Mouse (Mus musculus) urinary bladder, adult 2 months (tissue): ENCODE results near the gene Cdc42bpb. TPM values are rescaled to one million over a fixed set of nuclear protein-coding genes. Genes with fewer than 3 reads are reported as not detected.

ENCODE experiments used
- DNase-seq: peaks from one replicate; pipeline ENCODE4 v3.0.0; 2022; ENCODE audit warnings: low spot score
- polyA plus RNA-seq: library from polyadenylated mRNA; depleted of rRNA; stranded (reverse); fragments of >200 nt; gene quantifications from 2 replicates; pipeline ENCODE4 v1.2.3, GENCODE M21; 2012

Cdc42bpb gene
- polyA plus RNA-seq, 1 experiment: 148 TPM

DNA sequence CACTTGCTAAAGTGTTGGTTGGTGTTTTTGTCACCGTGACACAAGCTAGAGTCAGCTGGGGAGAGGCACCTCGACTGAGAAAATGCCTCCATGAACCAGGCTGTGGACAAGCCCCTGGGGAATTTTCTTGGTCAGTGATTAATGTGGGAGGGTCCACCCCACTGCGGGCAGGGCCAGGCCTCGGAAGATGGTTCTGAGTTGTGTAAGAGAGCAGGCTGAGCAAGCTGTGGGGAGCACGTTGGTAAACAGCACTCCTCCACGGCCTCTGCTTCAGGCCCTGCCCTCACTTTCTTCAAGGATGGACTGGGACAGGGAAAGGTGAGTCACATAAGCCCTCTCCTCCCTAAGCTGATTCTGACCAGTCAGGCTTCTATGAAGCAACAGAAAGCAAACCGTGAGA, 36.8 kb downstream of the Cdc42bpb start:
- no peak for DNase-seq

DNA sequence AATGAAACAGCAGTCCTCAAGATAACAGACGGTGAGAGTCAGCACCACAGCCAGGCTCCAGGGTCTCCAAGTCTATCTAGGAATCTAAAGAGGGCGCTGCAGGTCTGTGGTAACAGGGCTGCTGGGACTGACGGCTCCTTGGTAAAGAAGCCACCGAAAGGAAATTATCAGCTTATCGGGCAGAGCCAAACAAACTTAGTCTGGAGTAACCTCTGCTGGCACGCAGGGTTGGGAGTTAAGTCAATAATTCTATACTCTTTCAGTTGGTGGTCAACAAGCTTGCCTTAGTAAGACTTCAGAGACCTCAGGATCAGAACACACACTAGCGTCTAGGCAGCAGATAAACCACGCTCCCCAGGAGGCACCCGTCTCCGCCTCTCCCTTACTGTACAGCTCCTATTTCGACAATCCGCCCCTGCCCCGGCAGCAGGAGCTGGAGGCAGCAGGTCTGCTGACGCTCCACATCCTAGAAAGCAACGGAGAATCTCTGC, 39.6 kb downstream of the Cdc42bpb start:
- DNase-seq: no peak

DNA sequence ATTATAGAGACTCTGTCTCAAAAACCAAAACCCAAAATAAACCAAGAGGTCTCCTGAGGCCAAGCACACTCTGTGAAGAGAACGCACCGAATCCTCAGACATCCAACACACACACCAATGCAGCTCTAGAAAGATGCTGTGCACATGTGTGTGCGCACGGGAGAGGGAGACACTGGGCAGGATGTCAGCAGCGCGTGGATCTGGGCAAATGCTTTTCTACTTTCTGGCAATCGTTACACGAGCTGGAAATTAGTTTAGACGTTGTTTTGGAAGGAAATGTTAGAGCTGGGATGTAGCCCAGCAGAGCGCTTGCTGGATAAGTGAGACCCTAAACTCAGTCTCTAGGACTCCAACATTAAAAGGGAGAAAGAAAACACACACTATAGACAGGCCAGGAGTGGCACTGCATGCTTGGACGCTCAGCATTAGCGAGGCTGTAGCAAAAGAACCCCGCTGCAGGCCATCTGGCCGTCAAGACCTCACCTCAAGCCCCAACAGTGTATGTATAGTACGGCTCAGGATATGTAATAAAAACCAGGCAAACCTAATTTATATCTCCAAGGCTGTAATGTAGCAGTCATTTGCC, 44.4 kb downstream of the Cdc42bpb start:
- no peak for DNase-seq

DNA sequence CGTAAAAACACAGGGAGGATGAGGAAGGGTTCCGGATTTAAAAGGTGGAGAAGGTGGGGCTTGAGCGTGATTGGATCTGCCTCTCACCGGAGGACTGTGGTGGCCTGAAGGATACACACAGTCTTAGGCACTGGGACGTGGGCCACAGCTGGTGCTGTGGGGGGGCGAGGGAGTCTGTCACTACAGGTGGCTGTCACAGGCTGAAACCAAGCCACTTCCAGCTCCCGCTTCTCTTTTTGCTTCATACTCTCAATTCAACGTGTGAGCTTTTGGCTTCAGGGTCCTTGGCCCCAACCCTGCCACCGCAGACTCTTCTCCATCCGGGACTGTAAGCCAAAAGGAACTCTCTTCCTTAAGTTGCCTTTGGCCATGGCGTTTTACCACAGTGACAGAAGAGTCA, 45.1 kb downstream of the Cdc42bpb start:
- no peak for DNase-seq

DNA sequence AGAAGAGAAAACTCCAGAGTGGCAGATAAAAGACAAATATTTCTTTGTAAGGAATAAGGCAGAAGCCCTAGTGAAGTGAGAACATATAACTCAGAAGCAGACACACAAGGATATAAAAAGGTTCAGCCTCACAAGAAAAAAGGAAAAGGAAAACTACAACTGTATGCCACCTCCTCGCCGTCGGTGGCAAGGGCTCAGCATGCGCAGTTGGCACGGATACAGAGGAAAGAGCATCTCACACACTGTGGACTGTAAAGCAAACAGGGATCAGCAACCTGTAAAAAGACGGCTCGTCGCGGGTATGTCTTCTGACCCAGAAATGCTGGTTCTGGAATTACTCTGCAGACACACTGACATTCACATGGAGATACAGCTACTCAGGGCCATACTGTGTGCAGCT, 45.9 kb downstream of the Cdc42bpb start:
- no peak for DNase-seq

DNA sequence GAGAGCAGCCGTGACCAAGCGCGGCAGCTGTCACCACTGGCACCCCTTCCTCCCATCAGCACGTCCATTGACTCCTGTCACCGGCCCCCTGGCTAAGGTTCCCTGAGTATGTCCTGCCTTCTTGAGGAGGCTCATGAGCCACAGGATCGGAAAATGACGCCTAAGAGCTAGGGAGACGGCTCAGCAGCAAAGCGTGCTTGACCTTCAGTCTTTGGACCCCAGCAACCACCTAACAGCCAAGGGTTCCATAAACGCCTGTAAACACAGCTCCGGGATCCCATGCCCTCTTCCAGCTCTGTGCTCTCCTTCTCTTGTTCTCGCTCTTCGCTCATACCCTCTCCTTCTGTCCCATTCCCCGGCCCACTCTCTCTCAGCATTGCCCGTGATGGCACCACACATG, 48.2 kb downstream of the Cdc42bpb start:
- DNase-seq: no peak

DNA sequence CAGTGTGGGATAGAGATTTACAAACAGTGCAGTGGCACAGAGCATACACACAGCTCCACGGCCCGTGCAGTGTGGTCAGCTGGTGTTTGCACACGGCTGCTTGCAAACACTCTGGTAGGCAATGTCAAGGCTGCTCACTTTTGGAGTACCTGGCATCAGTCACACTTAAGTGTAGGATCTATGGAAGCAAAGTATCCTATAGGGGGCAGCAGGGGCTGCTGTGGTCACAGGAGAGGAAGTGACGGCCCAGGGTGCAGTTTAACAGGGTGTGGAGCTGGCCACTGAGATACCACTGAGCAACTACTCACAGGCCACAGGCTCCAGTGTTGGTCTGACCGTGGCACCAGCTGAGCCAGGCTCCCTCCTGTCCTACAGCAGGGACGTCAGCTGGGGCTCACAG, 49.2 kb downstream of the Cdc42bpb start:
- no peak for DNase-seq

DNA sequence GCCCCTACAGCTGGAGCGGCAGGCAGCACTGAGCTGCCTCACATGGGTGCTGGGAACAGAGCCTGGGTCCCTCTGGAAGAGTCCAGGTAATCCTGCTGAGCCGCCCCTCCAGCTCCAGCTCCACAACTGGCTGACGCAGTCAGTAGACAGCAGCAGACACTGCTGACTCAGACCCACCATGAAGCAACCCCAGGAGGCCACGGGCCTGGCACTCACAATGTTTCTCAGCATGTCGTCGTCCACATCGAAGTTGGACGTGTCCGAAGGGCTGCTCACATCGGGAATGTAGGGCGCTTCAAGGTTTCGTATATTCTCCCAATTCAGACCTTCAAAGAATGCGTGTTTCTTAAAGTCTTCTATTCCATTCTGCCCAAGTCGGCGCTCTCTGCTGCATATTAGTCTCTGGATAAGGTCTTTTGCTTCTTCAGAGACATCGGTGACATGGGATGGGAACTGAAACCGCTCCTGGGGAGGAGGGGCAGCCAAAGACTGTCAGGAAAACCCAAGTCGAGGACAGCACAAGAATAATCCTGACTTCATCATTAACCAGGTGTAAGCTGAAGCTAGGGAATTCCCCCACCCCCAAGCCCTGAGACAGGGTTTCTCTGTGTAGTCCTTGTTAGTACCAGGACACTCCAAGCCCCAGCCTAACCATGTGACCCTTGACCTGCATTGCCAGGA, 51.6 kb downstream of the Cdc42bpb start:
- DNase-seq: no peak

DNA sequence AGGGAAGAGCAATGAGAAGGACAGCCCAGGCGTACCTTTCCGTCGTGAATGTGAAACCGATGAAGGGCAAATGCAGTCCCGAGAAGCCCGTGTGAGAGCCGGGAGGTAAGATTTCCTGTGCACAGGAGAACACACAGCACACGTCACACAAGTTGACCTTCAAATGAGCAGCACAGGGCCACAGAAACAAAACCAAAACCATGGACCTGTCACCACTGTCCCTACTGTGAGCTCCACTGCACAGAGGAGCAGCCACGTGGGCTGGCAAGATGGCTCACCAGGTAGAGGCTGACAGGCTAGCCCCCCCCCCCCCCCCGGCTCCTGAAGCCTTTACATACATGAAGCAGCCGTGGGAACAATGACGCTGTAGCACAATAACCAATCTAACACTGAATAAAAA, 52.6 kb downstream of the Cdc42bpb start:
- no peak for DNase-seq

DNA sequence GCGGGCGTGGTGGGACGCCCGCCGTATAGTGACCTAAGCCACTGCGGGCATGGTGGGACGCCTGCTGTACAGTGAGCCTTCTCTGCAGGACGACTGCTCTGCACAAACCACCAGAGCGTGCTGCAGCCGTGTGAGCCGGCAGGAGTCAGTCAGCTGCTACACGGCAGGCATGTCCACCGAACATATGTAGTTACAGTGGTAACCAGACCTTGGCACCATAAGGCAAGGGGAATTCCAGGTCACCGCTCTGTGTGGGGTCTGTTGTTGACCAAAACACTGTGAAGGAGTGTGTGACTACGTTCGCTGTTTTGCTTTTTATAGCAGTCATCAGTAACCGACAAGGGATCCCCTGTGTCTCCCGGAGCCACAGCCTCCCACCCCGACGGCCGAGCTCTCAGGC, 53.0 kb downstream of the Cdc42bpb start:
- DNase-seq: no peak

DNA sequence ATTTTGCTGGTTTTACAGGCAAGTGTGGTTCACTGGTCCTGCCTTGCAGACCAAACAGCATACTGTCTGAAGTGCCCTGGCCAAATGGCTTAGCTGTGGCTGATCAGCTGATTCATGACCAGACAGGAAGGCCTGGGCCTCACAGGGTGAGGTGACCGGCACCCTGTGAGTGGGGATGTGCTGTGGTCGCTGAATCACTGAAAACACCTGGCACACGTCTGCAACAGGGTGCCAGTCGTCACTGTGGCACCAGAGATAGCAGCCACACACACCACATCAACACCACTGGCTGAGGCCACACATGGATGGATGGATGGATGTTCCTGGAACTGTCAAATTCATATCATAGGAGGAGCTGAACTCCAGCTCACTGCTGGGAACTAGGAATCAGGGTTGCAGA, 54.1 kb downstream of the Cdc42bpb start:
- no peak for DNase-seq

DNA sequence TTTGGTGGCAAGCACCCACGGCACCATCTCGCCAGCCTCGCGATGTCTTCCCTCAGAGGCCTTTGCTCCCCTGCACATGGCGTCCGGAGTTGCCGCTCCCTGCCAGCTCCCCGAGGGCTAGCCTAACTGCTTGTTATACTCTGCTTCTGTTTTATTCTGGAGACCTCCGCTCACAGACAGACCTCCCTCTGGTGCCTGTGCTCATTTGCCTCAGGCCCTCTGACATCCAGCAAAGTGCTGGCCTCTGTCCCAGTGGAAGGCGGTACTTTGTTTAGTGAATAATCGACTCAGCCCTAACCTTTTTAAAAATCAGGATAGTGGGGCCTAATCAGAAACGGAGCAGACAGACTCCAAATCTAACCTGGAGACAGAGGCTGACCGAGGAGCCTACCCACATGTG, 55.7 kb downstream of the Cdc42bpb start:
- DNase-seq: no peak

DNA sequence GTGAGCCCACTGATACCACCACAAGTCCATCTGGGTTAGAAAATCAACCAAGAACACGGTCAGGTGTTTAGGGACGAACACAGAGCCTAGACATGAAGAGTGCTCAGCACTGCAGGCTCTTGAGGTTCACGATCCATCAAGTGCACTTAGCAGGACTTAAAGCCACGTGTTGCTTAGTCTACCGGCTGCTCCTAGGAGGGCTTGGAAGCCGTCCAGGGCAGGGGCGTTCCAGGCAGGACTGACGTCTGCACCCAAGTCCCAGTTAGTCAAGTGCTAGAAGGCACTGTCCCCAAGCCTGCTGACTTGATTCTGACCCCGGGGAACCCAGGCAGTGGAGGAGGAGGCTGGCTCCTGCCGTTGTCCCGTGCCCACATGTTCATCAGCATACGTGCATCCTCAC, 57.0 kb downstream of the Cdc42bpb start:
- no peak for DNase-seq

DNA sequence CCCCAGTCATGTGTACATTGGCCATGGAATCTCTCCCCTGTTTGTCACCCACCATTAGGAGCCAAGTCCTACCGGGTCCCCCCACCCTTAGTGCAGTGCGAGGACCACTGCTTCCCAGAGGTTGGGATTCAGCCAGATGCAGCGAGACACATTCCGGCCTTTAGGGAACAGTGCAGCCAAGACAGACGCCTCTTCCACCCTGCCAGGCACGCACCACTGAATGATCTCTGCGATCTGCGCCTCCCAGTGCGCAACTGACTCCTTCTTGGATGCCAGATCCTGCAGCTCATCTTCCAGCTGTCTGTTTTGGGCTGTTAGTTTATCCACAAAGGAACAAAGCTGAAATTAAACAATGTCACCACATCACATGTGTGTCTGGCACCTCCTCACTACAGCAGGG, 59.8 kb downstream of the Cdc42bpb start:
- DNase-seq: no peak

DNA sequence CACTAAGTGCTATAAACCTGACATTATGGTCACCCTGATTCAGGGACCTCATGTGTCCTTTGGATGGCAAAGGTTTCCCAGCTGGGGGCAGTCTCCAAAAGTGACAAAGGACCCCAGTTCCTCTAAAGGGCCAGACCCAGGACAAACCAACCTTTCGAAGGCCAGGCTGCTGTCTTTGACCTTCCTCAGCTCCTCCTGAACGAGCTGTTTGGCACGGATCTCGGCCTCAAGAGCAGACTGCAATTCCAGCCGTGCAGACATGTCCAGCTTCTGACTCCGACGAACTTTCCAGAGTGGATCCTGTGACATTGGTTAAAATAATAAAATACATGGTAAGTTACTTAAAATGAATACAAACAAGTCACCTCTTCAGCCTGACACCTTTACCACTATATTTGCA, 63.2 kb downstream of the Cdc42bpb start:
- DNase-seq: no peak

DNA sequence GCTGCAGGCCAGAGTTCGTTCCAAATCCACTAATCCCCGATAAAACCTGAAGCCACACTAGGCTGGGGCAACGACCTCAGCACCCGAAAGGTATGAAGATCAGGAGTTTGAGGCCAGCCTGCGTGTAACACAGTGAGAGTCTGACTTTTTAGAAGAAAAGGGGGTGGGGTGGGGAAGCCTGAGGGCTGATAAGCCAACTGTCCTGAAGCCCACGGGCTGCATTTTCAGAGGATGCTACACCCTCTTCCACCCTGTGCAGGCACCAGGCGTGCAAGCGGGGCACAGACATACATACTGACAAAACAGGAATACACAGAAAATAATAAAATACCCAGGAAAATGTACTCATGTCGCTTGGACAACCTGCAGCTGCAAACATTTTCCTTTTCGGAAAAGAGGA, 65.7 kb downstream of the Cdc42bpb start:
- no peak for DNase-seq

DNA sequence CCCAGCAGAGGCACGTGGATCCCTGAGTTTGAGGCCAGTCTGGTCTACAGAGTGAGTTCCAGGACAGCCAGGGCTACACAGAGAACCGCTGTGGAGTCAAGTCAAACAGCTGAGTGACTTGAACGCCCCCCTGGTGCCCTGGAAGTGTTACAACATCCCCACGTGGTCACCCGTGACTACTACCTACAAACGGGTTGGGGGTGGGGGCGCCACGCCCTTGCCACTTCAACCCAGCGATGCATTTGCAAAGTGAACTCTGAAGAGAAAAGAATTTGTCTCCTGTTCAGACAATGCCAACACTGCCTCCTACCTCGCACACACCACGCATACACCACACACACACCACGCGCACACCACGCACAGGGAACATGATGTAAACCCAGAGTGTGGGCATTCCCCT, 67.6 kb downstream of the Cdc42bpb start:
- no peak for DNase-seq

DNA sequence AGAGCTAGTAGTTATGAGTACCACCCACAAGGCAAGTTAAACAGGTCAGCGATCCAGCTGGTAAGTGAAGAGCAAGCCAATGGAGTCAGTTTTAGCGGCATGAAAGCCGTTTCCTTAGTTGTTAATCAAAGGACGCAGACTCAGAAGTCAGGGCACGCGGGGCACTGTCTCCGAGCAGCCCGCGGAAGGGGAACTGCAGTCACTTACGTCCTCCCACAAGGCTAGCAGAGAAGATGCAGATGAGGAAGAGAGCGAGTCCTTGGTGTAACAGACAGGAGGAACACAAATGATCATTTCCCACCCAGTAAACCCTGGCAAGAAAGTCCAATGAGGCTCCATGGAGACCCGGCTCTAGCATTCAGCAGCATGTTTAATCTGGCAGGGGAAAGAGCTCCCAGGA, 68.3 kb downstream of the Cdc42bpb start:
- DNase-seq: no peak

DNA sequence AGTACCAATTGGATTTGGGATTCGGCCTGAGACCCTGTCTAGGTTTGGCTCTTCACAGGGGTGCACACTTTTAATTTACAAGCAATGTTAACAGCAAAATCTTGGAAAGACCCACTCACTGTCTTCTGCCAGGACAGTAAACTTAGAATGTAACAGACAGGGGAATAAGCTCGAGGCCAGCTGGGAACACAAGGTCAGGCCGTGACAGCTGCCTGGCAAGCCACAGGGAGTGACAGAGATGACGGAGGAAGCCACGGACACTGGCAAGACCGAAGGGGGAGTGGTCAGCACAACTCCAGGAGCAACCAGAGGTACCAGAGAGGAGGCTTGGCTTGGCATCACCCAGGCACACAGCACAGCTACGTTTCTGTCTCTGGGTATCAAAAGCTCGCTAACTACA, 70.7 kb downstream of the Cdc42bpb start:
- no peak for DNase-seq

DNA sequence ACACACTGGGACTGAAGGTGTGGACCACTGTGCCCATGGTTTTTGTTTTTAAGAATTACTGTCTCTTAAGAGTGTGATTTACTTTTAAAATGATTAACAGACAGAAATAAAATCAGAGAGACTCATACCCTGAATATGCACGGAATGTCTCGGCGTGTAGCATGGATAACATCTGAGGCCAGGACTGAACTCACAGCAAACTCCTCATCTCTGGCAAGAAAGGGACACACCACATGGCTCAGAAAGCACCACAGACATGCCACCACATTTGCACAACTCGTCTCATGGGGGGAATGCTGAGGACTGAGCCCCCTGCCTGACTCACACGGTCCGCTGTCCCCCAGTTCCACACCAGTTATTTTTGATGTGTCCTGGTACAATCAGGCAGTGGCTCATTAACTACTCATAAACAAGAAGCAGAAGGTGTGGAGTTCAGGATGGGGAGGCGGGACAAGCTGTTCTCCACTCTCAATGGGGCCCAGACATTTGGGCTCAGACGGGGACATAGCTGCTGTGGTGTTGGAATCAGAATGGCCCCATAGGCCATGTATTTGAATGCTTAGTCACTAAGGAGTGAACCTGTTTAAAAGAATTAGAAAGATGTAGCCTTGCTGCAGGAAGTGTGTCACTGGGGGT, 73.7 kb downstream of the Cdc42bpb start:
- DNase-seq: no peak

DNA sequence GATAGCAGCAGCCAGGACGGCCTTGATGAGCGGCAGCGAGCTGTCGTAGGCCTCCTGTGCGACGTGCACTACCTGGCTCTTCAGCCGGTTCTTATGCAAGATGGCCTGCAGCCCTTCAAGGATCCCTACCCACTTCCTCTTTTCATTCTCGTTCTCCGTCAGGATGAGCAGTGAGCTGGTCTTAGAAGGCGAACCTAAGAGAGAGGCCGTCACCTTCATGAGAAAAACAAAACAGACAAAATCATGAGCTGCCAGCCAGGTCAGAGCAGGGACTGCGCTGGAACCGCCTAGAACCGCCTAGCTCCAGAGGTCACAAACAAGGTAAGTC, 75.5 kb downstream of the Cdc42bpb start:
- DNase-seq: no peak

DNA sequence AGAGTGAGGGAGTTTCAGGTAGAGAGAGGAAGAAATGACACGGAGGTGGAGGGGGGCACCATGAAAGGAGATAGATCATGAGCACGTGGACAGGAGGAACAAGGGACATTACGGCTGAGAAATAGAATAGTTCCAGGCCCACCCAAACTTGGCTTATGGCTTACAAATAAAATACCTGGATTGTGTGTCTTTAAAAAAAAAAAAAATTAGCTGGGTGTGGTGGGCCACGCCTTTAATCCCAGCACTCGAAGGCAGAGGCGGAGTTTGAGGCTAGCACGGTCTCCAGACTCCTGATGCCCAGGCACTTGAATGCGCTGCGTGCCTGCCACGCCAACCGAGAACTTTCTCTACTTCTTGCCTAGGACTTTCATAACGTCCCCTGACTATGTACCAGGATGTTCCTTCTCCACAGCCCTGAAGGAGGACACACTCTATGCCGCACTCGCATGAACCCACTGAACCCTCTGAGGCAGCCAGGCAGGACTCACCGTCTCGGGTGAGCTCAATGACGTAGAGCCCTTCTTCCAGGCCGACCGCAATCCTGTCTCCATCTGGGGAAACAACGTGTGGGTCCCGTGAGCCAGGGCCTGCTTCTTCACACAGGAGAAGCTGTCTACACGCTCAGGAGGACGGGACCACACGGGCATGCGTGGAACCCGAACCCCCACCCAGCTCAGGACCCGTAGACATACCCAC, 76.0 kb downstream of the Cdc42bpb start:
- no peak for DNase-seq

DNA sequence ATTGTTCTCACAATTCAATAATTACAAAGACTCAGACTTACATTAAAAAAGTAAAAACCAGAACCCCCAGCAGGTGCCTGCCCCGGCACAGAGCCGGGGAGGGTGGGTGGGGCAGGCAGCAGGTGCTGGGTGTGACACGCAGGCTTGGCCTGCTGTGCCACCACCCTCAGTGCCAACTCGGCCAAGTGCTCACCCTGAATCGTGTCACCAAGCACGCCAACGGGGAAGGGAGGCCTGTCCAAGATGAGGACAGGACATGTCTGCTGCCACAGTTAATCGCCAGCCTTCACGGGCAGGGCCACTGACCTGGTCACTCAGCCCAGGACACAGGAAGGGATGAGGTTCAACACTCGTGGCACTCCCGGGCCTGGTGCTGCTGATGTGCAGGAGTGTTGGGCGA, 84.5 kb downstream of the Cdc42bpb start:
- DNase-seq: no peak
